Mouse (Mus musculus) frontal cortex, postnatal 10 days (tissue): ENCODE data around the gene Kcnj10.

Experiments used
- DNase-seq, 2 experiments: peaks; one replicate each; pipeline ENCODE4 v3.0.0; 2022; ENCODE audit warnings: low spot score in 2 of 2, mixed read lengths in 1 of 2

Kcnj10 gene

DNA sequence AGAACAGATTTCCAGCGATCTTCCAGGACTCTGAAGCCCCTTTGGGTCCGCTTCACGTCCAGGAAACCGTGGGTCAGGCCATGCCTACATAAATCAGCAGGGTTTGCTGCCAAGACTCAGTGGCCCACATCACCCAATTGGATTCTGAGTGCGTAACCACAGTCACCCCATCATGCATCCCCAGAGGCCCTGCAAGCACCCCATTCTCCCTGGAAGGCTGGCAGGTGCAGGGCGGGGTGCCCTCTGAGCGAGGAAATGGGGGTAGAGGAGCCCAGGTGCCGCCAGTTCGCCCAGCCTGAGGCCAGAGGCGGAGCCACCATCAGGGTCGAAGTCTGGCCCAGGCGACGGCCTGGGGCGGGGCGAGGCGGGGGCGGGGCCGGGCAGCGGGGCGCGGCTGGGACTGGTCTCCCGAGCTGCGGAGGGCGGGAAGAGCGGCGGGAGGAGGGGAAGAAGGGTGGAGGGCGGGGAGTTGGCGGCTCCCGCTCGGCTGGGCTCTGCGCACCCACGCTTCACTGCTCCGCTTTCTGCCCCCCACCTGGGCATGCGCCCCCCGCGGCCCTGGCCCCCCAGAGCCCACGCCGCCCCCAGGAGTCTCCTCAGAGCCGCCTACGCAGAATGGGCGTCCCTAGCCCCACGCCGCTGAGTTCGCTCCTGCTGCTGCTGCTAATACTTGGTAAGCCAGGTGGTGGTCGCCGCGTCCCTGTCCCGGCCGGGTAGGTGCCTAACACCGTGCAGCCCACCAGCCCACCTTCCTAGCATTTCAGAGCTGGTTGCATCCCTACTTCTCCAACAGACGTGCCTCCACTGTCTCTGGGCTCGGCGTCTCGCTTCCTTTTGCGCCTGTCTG, 28.9 kb upstream of the Kcnj10 start:
- DNase-seq: peak in 1 of 2 experiments; percentile 76

DNA sequence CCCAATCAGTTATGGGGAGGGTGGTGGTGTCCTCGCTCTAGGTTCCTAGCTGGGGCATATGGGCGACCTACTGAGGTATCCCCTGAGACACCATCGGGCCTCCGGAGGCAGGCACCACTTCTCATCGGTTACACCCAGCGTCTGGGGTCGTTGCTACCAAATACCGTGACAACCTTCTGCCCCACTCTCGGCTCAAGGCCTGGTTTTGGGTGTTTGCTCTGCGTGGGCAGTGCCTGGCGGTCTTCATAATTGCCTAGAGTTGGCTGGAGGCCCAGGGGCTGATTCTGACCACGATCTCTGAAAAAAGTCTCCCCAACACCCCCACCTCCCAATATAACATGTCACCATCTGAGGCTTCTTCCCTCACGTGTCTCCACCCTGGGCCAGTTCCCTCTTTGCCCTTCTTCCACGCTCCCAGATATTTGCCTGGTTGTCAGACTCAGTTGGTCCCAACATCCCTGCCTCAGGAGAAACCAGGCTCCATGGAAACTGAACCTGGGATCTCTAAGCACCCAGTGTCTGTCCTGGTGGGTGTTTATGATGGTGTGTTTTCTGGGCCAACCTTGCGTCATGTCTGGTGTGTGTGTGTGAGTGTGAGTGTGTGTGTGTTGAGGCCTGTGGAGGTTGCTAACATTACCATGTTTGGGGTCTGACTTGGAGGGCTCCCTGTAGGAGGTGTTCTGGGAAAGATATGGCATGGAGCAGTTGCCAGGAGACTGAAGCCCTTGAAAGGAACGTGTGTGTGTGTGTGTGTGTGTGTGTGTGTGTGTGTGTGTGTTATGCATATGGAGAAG, 28.0 kb upstream of the Kcnj10 start:
- DNase-seq: peak; percentile 55 to 75

DNA sequence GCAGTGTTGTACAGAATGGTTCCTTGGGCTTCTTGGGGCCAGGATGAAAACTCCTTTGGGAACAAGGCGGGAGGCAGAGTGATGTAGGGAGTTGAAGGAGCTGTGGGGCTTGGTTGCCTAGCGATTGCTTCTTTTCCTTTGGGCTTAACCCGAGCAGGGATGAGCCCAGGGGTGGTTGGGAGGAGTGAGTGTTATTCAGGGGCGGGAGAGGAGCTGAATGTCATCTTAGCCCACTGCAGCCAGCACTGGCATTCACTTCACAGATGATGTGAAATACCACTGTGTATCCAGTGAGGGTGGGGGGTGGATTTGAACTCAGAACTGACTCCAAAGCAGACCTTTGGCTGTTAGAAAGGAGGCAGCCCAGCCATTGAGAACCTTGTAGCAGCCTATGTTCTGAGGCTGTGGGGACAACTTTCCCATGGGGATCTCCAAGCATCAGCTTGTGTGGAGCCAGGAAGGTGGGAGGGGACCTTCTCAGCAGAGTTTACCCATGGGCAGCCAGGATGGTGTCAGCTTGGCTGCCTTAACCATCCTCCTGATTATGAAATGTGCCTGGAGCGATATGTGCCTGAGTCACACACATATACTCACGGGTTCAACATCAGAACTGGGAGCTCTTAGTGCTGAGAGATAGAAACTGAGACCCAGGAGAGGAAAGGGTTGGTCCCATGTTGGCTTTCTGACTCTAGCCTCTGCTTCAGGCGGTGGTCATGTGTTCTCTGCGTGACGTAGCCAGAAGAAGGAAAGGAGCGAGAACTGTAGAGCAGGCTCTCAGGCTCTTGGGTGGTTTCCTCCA, 27.2 kb upstream of the Kcnj10 start:
- DNase-seq: peak in 1 of 2 experiments; percentile 24

DNA sequence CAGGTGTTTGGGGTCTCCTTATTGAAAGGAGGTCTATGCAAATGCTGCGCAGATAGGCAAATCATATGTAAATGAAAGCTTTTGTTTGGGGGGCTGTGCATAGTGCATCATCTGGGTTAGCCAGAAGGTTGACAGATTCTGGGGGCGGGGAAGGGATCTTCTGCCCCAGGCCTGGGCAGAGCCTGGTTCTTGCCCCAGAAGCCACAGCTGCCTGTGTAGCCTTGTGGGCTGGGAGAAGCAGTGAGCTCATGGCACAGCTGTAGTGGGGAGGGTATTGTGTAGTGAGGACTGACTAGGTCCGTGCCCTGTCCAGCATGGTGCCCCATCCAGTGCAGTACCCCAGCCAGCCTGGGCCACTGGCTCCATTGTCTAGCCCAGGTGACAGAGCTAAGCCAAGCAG, 26.1 kb upstream of the Kcnj10 start:
- DNase-seq: no peak

DNA sequence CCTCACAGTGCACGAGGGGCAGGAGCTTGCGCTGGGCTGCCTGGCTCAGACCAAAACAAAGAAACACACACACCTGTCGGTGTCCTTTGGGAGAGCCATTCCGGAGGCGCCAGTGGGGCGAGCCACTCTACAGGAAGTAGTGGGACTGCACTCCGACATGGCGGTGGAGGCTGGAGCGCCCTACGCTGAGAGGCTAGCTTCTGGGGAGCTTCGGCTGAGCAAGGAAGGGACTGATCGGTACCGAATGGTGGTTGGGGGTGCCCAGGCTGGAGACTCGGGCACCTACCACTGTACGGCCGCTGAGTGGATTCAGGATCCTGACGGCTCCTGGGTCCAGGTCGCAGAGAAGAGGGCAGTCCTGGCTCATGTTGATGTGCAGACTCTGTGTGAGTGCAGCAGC, 23.6 kb upstream of the Kcnj10 start:
- no peak for DNase-seq

DNA sequence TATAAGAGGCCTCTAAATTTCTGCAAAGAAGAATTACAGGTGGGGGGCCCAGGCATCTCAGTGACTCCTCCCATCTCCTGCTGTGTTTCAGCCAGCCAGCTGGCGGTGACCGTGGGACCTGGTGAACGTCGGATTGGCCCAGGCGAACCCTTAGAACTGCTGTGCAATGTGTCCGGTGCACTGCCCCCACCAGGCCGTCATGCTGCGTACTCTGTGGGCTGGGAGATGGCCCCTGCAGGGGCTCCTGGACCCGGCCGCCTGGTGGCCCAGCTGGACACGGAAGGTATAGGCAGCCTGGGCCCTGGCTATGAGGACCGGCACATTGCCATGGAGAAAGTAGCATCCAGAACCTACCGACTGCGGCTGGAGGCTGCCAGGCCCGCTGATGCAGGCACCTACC, 23.1 kb upstream of the Kcnj10 start:
- peak in 1 of 2 experiments; percentile 25 for DNase-seq

DNA sequence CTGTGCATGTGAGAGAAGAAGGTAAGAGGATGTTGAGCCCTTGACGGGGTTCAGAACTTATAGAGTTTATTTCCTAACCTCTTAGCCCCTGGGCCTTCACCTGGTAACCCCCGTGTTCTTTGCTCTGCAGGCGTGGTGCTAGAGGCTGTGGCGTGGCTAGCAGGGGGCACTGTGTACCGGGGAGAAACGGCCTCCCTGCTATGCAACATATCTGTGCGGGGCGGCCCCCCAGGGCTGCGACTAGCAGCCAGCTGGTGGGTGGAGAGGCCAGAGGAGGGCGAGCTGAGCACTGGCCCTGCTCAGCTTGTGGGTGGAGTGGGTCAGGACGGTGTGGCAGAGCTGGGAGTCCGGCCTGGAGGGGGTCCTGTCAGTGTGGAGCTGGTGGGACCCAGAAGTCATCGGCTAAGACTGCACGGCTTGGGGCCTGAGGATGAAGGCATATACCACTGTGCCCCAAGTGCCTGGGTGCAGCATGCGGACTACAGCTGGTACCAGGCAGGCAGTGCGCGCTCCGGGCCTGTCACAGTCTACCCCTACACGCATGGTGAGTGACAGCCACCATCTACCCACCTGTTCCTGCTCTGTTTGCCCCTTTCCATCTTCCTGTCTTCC, 22.5 kb upstream of the Kcnj10 start:
- peak in 1 of 2 experiments; percentile 18 for DNase-seq

DNA sequence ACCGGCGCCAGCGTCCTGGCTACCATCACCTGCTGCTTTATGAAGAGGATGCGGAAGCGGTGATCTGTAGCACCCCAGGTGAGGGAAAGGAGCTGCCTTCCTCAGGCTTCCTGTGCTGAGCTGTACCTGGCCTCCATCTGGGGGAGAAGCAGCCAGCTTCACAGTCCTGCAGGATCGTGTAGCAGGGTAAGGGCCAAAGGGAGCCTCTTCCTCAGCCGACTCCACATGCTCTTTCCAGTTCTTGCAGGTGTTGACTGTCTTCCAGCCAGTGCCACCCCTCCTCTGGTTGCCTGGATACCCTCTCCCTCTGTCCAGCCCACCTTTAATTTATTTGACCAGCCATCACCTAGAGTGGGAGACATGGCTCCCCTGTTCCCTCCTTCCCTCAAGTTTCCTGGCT, 21.7 kb upstream of the Kcnj10 start:
- peak in 1 of 2 experiments; percentile 25 for DNase-seq

DNA sequence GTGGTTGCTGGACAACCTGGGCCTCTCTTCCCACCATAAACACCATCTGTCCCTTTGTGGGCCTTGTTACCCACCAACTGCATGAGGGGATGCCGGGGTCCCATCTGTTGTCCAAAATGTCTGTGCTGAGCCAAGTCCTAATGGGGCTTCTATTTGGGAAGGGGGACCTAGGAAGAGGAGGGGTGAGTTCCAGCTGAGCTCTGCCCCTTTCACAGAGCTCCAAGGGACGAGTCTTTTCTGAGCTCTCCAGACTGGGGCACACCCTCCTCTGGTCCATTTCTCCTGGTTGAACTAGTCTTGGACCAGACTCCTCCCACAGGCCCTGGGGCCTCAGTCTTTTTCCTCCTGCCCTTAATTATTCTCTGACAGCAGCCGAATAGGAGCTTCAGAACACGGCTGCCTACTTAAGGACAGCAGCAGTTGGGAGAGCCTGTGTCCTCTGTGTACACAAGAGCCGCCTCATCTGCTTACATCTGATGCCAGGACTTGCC, 21.0 kb upstream of the Kcnj10 start:
- peak in 1 of 2 experiments; percentile 25 for DNase-seq

DNA sequence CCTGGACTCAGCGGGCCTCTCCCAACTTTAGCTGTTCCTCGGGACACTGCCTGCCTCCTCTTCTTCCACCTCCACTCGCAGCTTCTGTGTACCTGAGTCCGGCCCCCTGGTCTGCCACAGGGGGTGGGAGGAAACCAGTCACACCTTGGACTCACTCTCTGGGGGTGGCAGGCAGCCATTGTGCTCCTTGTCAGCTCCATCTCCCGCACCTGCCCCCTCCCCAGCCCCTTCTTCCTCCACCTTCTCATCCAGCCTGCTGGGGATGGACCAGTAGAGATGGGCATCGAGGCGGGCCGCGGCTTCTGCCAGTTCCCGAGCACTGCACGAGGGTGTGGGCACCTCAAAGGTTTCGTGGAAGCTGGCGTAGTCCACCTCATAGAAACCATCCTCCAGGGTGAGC, 18.3 kb upstream of the Kcnj10 start:
- no peak for DNase-seq

DNA sequence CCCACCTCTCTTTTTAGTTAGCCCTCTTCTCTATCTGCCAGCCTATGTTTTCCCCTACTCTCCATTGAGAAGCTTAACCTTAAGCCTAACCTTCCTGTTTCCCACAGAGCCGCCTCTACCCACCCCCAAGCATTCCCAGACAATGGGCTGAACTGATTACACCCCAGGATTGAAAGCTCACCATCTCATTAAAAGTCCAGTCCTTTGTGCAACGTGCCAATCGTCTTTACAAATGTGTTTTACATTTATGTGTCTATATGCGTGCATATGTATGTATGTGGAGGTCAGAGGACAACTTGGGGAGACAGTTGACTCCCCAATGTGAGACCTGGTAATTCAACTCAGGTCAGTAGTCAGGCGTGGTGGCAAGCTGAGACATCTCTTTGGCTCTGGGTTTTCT, 17.7 kb upstream of the Kcnj10 start:
- DNase-seq: no peak

DNA sequence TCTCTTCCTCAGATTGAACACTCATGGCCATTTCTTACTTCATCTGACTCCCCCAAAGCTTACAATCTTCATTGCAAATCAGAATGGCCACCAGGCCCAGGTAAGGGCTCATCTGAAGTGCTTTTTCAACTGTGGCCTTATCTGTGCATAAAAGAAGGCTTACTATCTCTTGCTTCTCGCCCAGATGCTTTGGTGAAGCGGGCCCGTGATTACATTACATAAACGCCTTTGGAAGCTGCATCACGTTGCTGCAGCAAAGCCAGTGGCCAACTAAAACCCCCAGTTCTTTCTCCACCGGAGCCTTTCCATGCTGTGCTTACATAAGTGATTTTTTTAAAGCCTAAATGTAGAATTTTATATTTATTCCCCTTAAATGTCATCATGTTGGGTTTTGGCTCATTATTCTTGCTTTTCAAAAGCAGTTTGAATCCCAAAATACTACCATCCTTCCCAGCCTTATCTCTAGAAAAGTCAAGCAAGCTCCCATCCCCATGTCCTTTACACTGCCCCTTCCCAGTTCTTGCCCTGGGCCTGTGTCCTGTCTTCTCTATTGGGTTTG, 17.1 kb upstream of the Kcnj10 start:
- no peak for DNase-seq

DNA sequence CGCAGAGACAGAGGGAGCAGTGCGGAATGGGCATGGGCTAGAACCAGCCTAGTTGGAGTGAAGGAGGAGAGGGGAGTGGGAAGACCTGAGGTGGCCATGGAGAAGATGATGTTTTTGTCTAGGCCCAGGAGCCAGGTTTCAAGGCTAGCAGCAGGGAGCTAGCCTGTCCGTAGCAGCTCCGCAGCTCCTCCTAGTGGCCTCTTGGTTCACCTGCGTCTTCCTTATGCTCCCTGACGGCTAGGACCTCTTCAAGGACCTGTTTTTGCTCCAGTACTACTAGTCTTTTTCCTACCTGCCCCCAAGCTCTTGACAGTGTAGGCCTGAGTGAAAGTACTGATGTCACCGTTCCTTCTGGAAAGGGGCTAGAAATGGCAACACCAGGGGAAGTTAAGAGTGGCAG, 16.3 kb upstream of the Kcnj10 start:
- DNase-seq: no peak

DNA sequence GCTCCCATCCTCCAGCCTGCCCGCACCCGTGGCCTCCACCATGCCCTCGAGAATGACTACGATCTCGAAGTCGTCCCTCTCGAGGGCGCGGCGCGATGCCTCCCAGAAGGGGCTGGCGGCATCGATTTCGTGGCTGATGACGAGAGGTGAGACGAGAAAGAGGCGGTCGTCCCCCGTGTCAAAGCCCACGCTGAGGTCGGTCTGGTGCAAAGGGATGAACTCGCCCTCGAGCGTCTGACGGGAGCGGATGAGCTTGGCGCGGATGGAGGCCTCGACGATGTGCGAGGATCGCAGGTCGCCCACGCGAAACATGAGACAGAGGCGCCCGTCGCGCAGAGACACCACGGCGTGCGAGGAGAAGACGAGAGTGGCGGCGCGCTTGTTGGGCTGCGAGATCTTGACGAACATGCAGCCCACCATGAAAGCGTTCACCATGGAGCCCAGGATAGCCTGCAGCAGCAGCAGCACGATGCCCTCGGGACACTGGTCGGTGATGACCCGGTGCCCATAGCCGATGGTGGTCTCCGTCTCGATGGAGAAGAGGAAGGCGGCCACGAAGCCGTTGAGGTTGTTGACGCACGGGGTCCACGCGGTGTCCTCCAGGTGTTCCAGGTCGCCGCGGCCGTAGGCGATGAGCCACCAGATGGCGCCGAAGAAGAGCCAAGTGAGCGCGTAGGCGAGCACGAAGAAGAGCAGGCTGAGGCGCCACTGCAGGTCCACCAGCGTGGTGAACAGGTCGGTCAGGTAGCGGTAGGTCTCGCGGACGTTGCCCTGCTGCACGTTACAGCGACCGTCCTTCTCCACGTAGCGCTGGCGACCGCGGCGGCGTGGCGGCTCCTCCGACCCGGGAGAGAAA, 15.1 kb upstream of the Kcnj10 start:
- no peak for DNase-seq

DNA sequence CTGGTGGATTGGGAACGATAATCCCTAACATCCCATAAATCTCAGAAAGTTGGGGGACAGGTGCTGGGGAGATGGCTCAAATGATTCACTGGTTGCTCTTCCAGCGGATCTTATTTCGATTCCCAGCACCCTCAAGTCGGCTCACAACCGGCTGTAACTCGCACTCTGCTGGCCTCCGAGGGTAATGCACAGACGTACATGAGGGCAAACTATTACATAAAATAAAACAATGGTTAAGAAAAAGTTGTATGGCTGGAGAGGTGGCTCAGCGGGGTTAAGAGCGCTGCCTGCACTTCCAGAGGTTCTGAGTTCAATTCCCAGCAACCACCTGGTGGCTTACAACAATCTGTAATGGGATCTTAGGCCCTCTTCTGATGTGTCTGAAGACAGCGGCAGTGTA, 14.3 kb upstream of the Kcnj10 start:
- DNase-seq: no peak

DNA sequence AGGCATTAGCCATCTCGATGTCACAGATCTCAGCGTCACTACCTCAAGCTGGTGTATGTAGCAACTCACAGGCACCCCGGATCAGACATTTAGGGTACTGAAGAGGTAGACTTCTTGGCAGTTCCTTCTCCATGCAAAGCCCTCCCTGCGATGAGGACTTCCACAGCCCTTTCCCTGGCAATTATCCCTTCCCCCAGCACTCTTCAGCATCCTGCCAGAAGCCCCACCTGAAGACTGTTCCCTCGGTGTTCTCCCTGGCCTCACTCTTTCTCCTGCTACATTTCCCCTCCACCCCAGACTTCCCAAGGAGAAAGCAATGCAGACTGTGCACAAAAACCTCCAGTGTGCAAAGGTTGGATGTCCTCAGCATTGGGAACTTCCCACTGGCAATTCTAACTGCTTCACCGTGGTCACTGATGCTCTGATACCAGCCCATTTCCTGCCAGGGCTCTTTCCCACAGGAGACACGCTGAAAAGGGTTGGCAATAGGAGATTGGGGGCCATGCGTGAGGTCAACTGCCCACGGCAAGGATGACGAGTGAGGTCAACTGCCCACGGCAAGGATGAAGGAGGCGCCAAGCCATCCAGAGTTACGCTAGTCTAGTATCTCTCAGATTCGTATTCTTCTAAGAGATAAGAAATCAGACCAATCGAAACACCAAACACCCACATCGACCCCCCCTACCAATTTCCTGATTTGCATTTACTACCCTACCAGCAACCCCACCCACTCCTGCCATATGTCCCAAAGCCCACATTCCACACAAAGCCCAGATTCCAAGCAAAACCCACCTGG, 13.6 kb upstream of the Kcnj10 start:
- no peak for DNase-seq

DNA sequence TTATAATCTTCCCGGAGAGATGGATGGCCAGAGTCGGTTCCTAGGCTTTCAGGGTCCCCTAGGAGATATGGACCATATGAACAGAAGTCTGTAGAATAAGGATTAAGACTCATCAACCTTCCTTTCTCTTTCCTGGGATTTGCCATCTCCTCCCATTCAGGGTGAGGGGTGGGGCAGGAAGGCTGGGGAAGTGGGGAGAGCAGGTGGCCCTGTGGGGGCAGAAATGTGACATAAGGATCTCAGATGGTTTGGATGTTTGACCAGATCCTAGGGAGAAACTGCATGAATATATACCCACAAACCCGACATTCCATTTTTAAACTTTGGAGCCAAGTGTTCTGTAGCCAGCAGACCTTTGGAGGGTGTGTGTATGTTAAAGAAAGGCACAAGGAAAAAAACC, 13.0 kb upstream of the Kcnj10 start:
- no peak for DNase-seq

DNA sequence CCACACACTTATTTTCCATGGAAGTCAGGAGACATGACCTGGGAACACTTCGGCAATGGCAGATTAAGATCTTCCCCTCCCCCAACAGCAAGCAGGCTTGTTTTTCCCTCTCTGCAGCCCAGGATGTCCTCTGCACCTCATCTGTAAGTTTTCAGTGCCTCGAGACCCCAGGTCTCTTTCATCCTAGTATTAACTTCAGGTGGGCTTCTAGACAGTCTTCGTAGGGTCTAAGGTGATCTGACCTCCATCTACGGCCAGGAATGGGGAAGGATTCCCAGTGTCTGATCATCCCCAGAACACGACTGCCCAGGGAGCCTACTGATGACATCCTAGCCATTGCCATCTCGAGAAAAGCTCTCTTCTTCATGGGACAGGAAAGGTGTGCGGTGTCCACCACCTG, 12.5 kb upstream of the Kcnj10 start:
- DNase-seq: no peak

DNA sequence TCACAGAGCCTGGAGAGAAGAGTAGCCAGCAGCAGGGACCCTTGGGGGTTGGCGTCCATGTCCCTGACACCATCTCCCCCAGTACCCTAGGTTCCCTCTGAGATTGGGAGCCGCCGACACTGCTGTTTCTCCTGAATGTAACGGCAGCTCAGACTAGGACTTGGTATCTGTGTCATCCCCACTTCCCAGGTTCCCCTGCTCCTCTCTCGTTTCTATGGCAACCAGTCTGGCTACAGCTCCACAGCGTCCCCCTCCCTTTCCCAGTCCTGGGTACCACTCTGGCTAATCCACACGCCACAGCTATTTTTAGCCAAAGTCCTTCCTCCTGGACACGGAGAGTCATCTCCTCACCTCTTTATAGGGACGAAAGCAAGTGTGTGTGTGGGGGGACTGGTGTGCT, 11.9 kb upstream of the Kcnj10 start, which contains the start of gene Kcnj9:
TSS of gene Kcnj9 (minus strand) at position 188 of the 400 bp plus-strand sequence.
- peak; percentile 73 to 80 for DNase-seq
